Comparison of ENCODE assay signal across 11 mouse cellular contexts in the genomic region with DNA sequence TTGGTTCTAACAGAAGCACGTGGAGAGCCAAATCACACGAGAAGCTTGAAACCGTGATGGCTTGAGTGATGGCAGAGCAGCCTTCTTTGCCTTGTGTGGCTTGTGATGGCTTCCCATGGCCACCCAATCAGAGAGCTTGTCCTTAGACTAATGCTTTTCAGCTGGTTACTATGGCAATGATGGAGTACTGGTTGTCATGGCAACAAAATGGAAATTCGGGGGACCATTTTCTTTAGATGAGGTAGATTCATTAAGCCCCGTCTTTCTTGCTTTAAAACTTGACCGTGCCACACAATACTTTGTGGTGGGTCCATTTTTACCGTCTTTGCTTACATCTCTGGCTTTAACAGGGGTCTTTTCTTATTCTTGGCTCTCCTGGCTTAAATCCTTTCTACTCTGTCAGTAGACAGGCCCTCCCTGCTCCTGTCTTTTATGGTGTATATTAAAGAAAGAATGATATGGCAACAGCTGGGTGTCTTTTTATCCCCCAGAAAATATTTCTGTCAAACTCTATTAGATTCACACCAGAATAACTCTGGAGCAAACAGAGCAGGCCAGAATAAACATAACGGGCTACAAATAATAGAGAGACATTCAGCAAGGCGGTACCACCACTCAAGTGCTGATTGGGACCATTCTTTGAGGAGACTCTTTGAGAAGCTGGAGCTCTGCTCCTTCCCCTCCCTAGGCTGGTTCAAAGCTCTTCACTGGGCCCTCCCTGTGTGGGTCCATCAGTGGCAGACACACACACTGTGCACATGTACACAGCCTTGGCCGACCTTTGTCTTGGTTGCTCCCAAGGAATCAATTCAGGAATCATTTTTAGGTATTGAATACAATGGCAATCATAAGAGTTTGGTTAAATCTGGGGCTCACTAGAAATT. TPM values are rescaled to one million over a fixed set of nuclear protein-coding genes. Genes with fewer than 3 reads are reported as not detected.
A peak's percentile ranks its signal among the peaks of the same experiment; 100 is the strongest.
DNase-seq lines count a peak whose midpoint lies in the region; ATAC-seq lines count a peak whose summit lies in the region.
"Had no signal": no experiment of that assay in that cellular context is flagged by ENCODE, and none has a peak within 500 bp of the region (broad histone marks: within the 10 kb centered on the region; RNA-seq: fewer than 3 reads in every experiment).

No protein-coding gene starts in this region.

- peak; percentile 89 for ATAC-seq in hindbrain, embryonic 11.5 days (ENCODE audit: low FRiP score)
- peak; percentile 93 for ATAC-seq in midbrain, embryonic 12.5 days (ENCODE audit: low FRiP score, low read depth)
- ATAC-seq: liver, postnatal 0 days had no signal

- H3K36me3 ChIP-seq in hindbrain, embryonic 11.5 days (ENCODE audit: control insufficient read depth, insufficient read depth, low read length): no peaks in the 10 kb centered on the region
- no peaks in the 10 kb centered on the region for H3K36me3 ChIP-seq in midbrain, embryonic 12.5 days
- H3K36me3 ChIP-seq in heart, embryonic 10.5 days: no peaks in the 10 kb centered on the region

- no peaks in the 10 kb centered on the region for H3K27me3 ChIP-seq in hindbrain, embryonic 11.5 days (ENCODE audit: control insufficient read depth, insufficient read depth, low read length)
- H3K27me3 ChIP-seq in midbrain, embryonic 12.5 days: peaks cover 22% of the 10 kb centered on the region
- no peaks in the 10 kb centered on the region for H3K27me3 ChIP-seq in heart, embryonic 10.5 days (ENCODE audit: insufficient read depth, poor library complexity, severe bottlenecking)

- WGBS in hindbrain, embryonic 11.5 days: 65% methylated on average over 10 of the region's 10 CpGs
- WGBS in midbrain, embryonic 12.5 days: 38% methylated on average over 10 of the region's 10 CpGs
- WGBS in heart, embryonic 10.5 days: 84% methylated on average over 10 of the region's 10 CpGs

- 0 out of 2 replicates have a peak overlapping the region, but pooled peaks have one; percentile 10 for H3K27ac ChIP-seq in hindbrain, embryonic 11.5 days (ENCODE audit: low read depth, low read length)
- H3K27ac ChIP-seq in midbrain, embryonic 12.5 days (replicated peaks): peak overlapping the region; percentile 60
- H3K27ac ChIP-seq in heart, embryonic 10.5 days: no peak overlapping the region

- H3K9me3 ChIP-seq in hindbrain, embryonic 11.5 days (ENCODE audit: control insufficient read depth, low read length): no peaks in the 10 kb centered on the region
- H3K9me3 ChIP-seq in midbrain, embryonic 12.5 days: no peaks in the 10 kb centered on the region
- H3K9me3 ChIP-seq in heart, embryonic 10.5 days: no peaks in the 10 kb centered on the region

- no peak overlapping the region for H3K9ac ChIP-seq in hindbrain, embryonic 11.5 days (ENCODE audit: low read depth, low read length)
- no peak overlapping the region for H3K9ac ChIP-seq in midbrain, embryonic 12.5 days (replicated peaks)
- H3K9ac ChIP-seq: liver, postnatal 0 days had no signal

- peak; percentile 10 for DNase-seq in right cerebral cortex, adult 18-20 months
- no peak for DNase-seq in right cerebral cortex, postnatal 25 days
- DNase-seq in hindbrain, embryonic 11.5 days (ENCODE audit: low spot score): peak; percentile 70
- DNase-seq in telencephalon, adult 2 months (ENCODE audit: low read depth, low spot score): peak; percentile 40
- no peak for DNase-seq in spleen, adult 12 weeks (ENCODE audit: low spot score)
- no peak for DNase-seq in heart, embryonic 10.5 days (ENCODE audit: low spot score)
- DNase-seq in thymus, adult 18-20 months: no peak
- DNase-seq: adrenal gland, adult 2 months; heart, postnatal 4 days; liver, postnatal 0 days had no signal

- H3K4me3 ChIP-seq in hindbrain, embryonic 11.5 days (ENCODE audit: low read depth, low read length): no peak overlapping the region
- no peak overlapping the region for H3K4me3 ChIP-seq in midbrain, embryonic 12.5 days
- no peak overlapping the region for H3K4me3 ChIP-seq in heart, embryonic 10.5 days

- no peaks in the 10 kb centered on the region for H3K4me1 ChIP-seq in hindbrain, embryonic 11.5 days (replicated peaks; ENCODE audit: control insufficient read depth, insufficient read depth, low read length)
- peaks cover 7% of the 10 kb centered on the region for H3K4me1 ChIP-seq in midbrain, embryonic 12.5 days
- H3K4me1 ChIP-seq in heart, embryonic 10.5 days: no peaks in the 10 kb centered on the region

- no peak overlapping the region for H3K4me2 ChIP-seq in hindbrain, embryonic 11.5 days (replicated peaks; ENCODE audit: low read depth, low read length)
- H3K4me2 ChIP-seq in midbrain, embryonic 12.5 days (replicated peaks): no peak overlapping the region

RNA-seq across cellular contexts. Expression of gene BC048403, which starts 25.7 kb away (rescaled TPM):
- 2.9 and 3.6 TPM in 2 replicates for polyA plus RNA-seq in hindbrain, embryonic 11.5 days (2014; fragmentation: Nextera tagmentation; extraction: Ambion mirVana)
- polyA plus RNA-seq in midbrain, embryonic 12.5 days (2016; fragmentation: Nextera tagmentation; extraction: Ambion mirVana): 2.1 and 2.2 TPM in 2 replicates
- 3.1 and 3.9 TPM in 2 replicates for polyA plus RNA-seq in heart, embryonic 10.5 days (2016; fragmentation: Nextera tagmentation; extraction: Ambion mirVana)

Comparison
In these comparisons a context has a peak if more than half of its experiments do, and no peak if none do; other contexts are left out.
1. DNase-seq: peak in right cerebral cortex, adult 18-20 months (single experiment), hindbrain, embryonic 11.5 days (single experiment) and telencephalon, adult 2 months (single experiment); none in right cerebral cortex, postnatal 25 days (single experiment), spleen, adult 12 weeks (single experiment), heart, embryonic 10.5 days (single experiment) and thymus, adult 18-20 months (0 of 2).